Mouse (Mus musculus): ENCODE data around the gene Gm10717.
"Not testable (repeated sequence)": the region's sequence is repeated elsewhere in the genome, so short reads cannot be mapped to it uniquely, and the experiment has no call there.

GRCm38 (mm10) chr9:3022316-3023008 is 2.8 kb upstream of the Gm10717 start:
- TF ChIP-seq GATA1 (IDR thresholded peaks at IDR 0.05; ENCODE audit: borderline replicate concordance, low read length); FLI1 (IDR thresholded peaks at IDR 0.05; ENCODE audit: low read length): not testable (repeated sequence)

All from megakaryocyte, embryonic 14.5 days (primary cell).